Mouse (Mus musculus) heart, embryonic 15.5 days (tissue): ENCODE data around the gene Ptprq. TPM values are rescaled to one million over a fixed set of nuclear protein-coding genes. Genes with fewer than 3 reads are reported as not detected.

Experiments used
- ATAC-seq: fragments of 200-750 bp; cut with Nextera tagmentation; replicated peaks from 2 replicates; pipeline ENCODE4 v1.8.0; 2017; ENCODE audit warnings: low read depth, moderate TSS enrichment; ENCODE audit not compliant: insufficient number of reproducible peaks, insufficient read depth, low FRiP score
- H3K27ac ChIP-seq: fragments of 300-500 bp; sonication (generic); 2 replicates; pipeline ENCODE4 v1.5.1; 2015; ENCODE audit warnings: mild to moderate bottlenecking, inconsistent platforms
- H3K27me3 ChIP-seq: fragments of 300-500 bp; sonication (generic); 2 replicates; pipeline ENCODE4 v1.6.1; 2015; ENCODE audit warnings: inconsistent platforms
- H3K36me3 ChIP-seq: fragments of 300-500 bp; sonication (generic); 2 replicates; pipeline ENCODE4 v1.6.1; 2015; ENCODE audit warnings: mild to moderate bottlenecking, inconsistent platforms
- H3K4me1 ChIP-seq: fragments of 300-500 bp; sonication (generic); replicated peaks from 2 replicates; pipeline ENCODE4 v1.6.1; 2015; ENCODE audit warnings: inconsistent platforms
- H3K4me2 ChIP-seq: fragments of 300-500 bp; sonication (generic); 2 replicates; pipeline ENCODE4 v1.6.1; 2015; ENCODE audit warnings: inconsistent platforms, mild to moderate bottlenecking, moderate library complexity
- H3K4me3 ChIP-seq: fragments of 300-500 bp; sonication (generic); 2 replicates; pipeline ENCODE4 v1.5.1; 2015; ENCODE audit warnings: mild to moderate bottlenecking, inconsistent platforms
- H3K9ac ChIP-seq: fragments of 300-500 bp; sonication (generic); 2 replicates; pipeline ENCODE4 v1.6.1; 2015; ENCODE audit warnings: mild to moderate bottlenecking, inconsistent platforms
- H3K9me3 ChIP-seq: fragments of 300-500 bp; sonication (generic); replicated peaks from 2 replicates; pipeline ENCODE4 v1.6.1; 2016; ENCODE audit warnings: inconsistent platforms
- WGBS: fragments of 180-500 bp; shearing (Covaris S2); methylation state at CpG from one replicate; pipeline ENCODE4 v1.1.7; 2015; ENCODE audit warnings: mixed read lengths; 5-methylcytosine and 5-hydroxymethylcytosine counted together
- microRNA-seq: library from miRNA; unstranded; fragments of <30 nt; microRNA quantifications from one replicate; pipeline ENCODE4, GENCODE M21; 2016
- polyA plus RNA-seq: library from polyadenylated mRNA; unstranded; fragments of >200 nt; fragmentation: Nextera tagmentation; extraction: Ambion mirVana; gene quantifications from 2 replicates; pipeline ENCODE4 v1.2.1, GENCODE M21; 2015

The Ptprq gene
- polyA plus RNA-seq, 1 experiment from 2014 or later: 0.04 TPM

GRCm38 (mm10) chr10:107486770-107487169 lies 233.1 kb downstream of the Ptprq start:
- no peaks in the 10 kb centered on the region for H3K27me3 ChIP-seq
- H3K36me3 ChIP-seq: no peaks in the 10 kb centered on the region
- H3K4me2 ChIP-seq: no peak overlapping the region
- WGBS: 69% methylated on average over 12 of the region's 12 CpGs
- no peaks in the 10 kb centered on the region for H3K4me1 ChIP-seq
- no peak overlapping the region for H3K4me3 ChIP-seq
- H3K9ac ChIP-seq: no peak overlapping the region
- ATAC-seq: no peak
- H3K27ac ChIP-seq: no peak overlapping the region
- no peaks in the 10 kb centered on the region for H3K9me3 ChIP-seq

- Histone ChIP-seq H3K4me2 (no peak within 1 kb of the TSS), H3K4me1 (no peaks in the 10 kb centered on the region), H3K36me3 (no peaks in the 10 kb centered on the region), H3K27ac (no peak within 1 kb of the TSS), H3K4me3 (no peak within 1 kb of the TSS), H3K9ac (no peak within 1 kb of the TSS), H3K27me3 (no peaks in the 10 kb centered on the region), H3K9me3 (no peaks in the 10 kb centered on the region)
- 64% methylated on average over 8 of the region's 8 CpGs for WGBS
- no peak for ATAC-seq
Measured at GRCm38 (mm10) chr10:107485870-107486269, 234.0 kb downstream of the Ptprq start, which contains the start of gene Myf5. TSS of gene Myf5 (minus strand) at chr10:107486134.

GRCm38 (mm10) chr10:107484050-107484449 lies 235.8 kb downstream of the Ptprq start:
- no peaks in the 10 kb centered on the region for H3K36me3 ChIP-seq
- no peak for ATAC-seq
- H3K27me3 ChIP-seq: no peaks in the 10 kb centered on the region
- H3K27ac ChIP-seq: no peak overlapping the region
- H3K4me2 ChIP-seq: no peak overlapping the region
- no peaks in the 10 kb centered on the region for H3K4me1 ChIP-seq
- no peak overlapping the region for H3K4me3 ChIP-seq
- WGBS: 56% methylated on average over 10 of the region's 10 CpGs
- no peaks in the 10 kb centered on the region for H3K9me3 ChIP-seq
- no peak overlapping the region for H3K9ac ChIP-seq

GRCm38 (mm10) chr10:107473497-107473896 lies 246.4 kb downstream of the Ptprq start:
- Histone ChIP-seq H3K36me3 (no peaks in the 10 kb centered on the region), H3K9me3 (no peaks in the 10 kb centered on the region), H3K4me1 (no peaks in the 10 kb centered on the region), H3K9ac (no peak overlapping the region), H3K4me2 (no peak overlapping the region), H3K27ac (no peak overlapping the region), H3K27me3 (no peaks in the 10 kb centered on the region), H3K4me3 (no peak overlapping the region)
- ATAC-seq: no peak
- 54% methylated on average over 2 of the region's 2 CpGs for WGBS

- Histone ChIP-seq H3K4me1 (no peaks in the 10 kb centered on the region), H3K27ac (no peak overlapping the region), H3K9ac (no peak overlapping the region), H3K27me3 (no peaks in the 10 kb centered on the region), H3K4me2 (no peak overlapping the region), H3K4me3 (no peak overlapping the region), H3K36me3 (no peaks in the 10 kb centered on the region), H3K9me3 (no peaks in the 10 kb centered on the region)
- ATAC-seq: no peak
- 76% methylated on average over 5 of the region's 5 CpGs for WGBS
Measured at GRCm38 (mm10) chr10:107471712-107472111, 248.1 kb downstream of the Ptprq start.

- no peak overlapping the region for H3K4me3 ChIP-seq
- H3K4me1 ChIP-seq: no peaks in the 10 kb centered on the region
- no peak for ATAC-seq
- no peak overlapping the region for H3K27ac ChIP-seq
- H3K27me3 ChIP-seq: no peaks in the 10 kb centered on the region
- H3K9me3 ChIP-seq: no peaks in the 10 kb centered on the region
- H3K36me3 ChIP-seq: no peaks in the 10 kb centered on the region
- WGBS: 47% methylated on average over 7 of the region's 7 CpGs
- H3K9ac ChIP-seq: no peak overlapping the region
- H3K4me2 ChIP-seq: no peak overlapping the region
Measured at GRCm38 (mm10) chr10:107467819-107468218, 252.0 kb downstream of the Ptprq start.

Small RNA genes lying within 50 kb of the gene (microRNA-seq; reads per million reads assigned to microRNA genes)
- not detected for gene Gm44403

Other genes with a start within 250 kb of the Ptprq start
- 0.19 TPM in 1 of 2 replicates, not detected in the other for gene Myf5, start 233.9 kb downstream of the Ptprq start, polyA plus RNA-seq
- 0.16 TPM in 1 of 2 replicates, not detected in the other for gene Myf6, start 225.3 kb downstream of the Ptprq start, polyA plus RNA-seq
- gene Otogl, start 192.1 kb upstream of the Ptprq start, polyA plus RNA-seq: 0.04 and 0.05 TPM in 2 replicates